Mouse (Mus musculus) stomach, postnatal 0 days (tissue): ENCODE results near the gene Ddx39.

Experiments
- CTCF ChIP-seq: IDR thresholded peaks from 2 replicates; pipeline ENCODE4 v1.5.1; 2016; ENCODE audit warnings: antibody characterized with exemption, low read depth, mild to moderate bottlenecking, moderate library complexity
- EP300 ChIP-seq: optimal IDR thresholded peaks from 2 replicates; pipeline ENCODE3; 2016; ENCODE audit warnings: antibody characterized with exemption

GRCm38 (mm10) chr8:83764116-83764515 is 49.1 kb downstream of the Ddx39 start:
- TF ChIP-seq CTCF: no peak
- TF ChIP-seq EP300: no peak
